Mouse (Mus musculus): ENCODE data around the gene Dicer1. TPM values are rescaled to one million over a fixed set of nuclear protein-coding genes. Genes with fewer than 3 reads are reported as not detected.

The Dicer1 gene
- polyA plus RNA-seq (2015; fragmentation: Nextera tagmentation; extraction: Ambion mirVana): 12.5 and 13.4 TPM in 2 replicates

DNA sequence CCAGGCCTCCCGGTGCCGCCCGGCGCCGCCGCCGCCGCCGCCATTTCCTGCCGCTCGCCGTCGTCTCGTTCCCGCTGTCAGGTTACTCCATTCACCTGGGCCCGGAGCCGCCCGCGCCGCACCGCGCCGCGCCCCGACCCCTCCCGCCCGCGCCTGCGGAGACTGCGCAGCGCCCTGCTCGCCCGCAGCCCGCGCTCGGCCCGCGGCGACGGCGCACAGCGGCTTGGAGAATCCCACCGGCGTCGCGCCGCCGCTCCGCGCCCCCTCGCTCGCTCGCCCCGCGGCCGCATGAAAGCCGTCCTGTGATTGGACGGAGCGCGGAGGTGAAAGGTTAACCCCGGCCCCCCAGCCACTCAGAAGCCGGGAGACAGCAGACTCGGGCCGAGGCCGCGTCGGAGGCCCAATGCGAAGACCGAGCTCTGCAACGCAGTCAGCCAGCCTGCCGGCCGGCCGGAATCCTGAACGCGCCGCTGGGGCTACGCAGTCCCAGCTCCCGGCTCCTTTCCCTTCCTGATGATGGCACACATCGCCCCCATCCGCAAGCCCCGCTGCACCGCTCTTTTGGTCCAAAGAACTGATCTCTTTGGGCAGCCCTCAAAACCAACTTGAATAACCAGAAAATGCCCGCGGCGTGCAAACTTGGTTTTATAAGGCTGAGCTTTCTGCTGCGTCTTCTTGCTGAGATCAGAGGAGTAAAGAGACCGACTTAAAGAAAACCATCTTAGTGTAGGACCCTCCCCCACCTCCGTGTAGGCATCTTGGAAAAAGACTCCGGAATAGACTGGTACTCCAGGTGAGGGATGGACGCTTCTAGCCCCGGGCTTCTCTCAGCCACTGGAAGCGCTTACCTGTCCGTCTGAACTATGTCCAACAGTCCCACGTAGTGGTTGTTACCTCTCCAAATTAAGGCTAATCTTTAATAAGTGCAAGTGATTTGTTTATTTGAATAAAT lies at the start of gene Dicer1:
Dicer1 (minus strand) TSS at position 139 of the 952 bp plus-strand sequence.
- peak within 1 kb of the TSS; percentile 71 for H3K4me3 ChIP-seq (replicated peaks; ENCODE audit: low read length)
- ATAC-seq (ENCODE audit: insufficient read depth, low FRiP score): peak; percentile 97
- peaks cover 27% of the 10 kb centered on the region for H3K4me1 ChIP-seq (ENCODE audit: control insufficient read depth, insufficient read depth, low read length)
- no peaks in the 10 kb centered on the region for H3K9me3 ChIP-seq (replicated peaks; ENCODE audit: control insufficient read depth, low read length)
- H3K36me3 ChIP-seq (ENCODE audit: control insufficient read depth, insufficient read depth, low read length): no peaks in the 10 kb centered on the region
- peak within 1 kb of the TSS; percentile 97 for H3K9ac ChIP-seq (ENCODE audit: low read length)
- peak within 1 kb of the TSS; percentile 96 for H3K27ac ChIP-seq (ENCODE audit: low read length)
- no peaks in the 10 kb centered on the region for H3K27me3 ChIP-seq (ENCODE audit: control insufficient read depth, insufficient read depth, low read length)
- H3K4me2 ChIP-seq (ENCODE audit: low read depth, low read length): peak within 1 kb of the TSS; percentile 96
- under 1% methylated on average over 80 of the region's 94 CpGs for WGBS

DNA sequence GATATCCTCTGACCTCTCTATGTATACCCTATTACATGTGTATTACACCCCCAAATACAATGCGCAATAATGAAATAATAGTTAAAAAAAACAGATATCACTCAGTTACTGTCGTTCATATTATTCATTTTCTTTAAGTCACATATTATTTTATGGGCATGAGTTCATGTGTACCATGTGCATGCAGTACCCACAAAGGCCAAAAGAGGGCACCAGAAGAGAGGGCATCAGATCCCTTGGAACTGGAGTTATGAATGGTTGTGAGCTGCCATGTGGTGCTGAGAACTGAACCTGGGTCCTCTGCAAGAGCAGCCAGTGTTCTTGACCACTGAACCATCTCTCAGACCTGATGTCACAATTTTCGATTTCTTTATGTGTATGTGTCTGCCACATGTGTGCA lies 47.6 kb upstream of the Dicer1 start:
- Histone ChIP-seq H3K4me3 (replicated peaks; ENCODE audit: low read length) (no peak overlapping the region), H3K4me2 (ENCODE audit: low read depth, low read length) (no peak overlapping the region), H3K36me3 (ENCODE audit: control insufficient read depth, insufficient read depth, low read length) (peaks cover 7% of the 10 kb centered on the region), H3K9me3 (replicated peaks; ENCODE audit: control insufficient read depth, low read length) (peaks cover 17% of the 10 kb centered on the region), H3K27me3 (ENCODE audit: control insufficient read depth, insufficient read depth, low read length) (no peaks in the 10 kb centered on the region), H3K27ac (ENCODE audit: low read length) (no peak overlapping the region), H3K9ac (ENCODE audit: low read length) (no peak overlapping the region), H3K4me1 (ENCODE audit: control insufficient read depth, insufficient read depth, low read length) (no peaks in the 10 kb centered on the region)
- ATAC-seq (ENCODE audit: insufficient read depth, low FRiP score): no peak
- WGBS: 91% methylated on average over 3 of the region's 3 CpGs

DNA sequence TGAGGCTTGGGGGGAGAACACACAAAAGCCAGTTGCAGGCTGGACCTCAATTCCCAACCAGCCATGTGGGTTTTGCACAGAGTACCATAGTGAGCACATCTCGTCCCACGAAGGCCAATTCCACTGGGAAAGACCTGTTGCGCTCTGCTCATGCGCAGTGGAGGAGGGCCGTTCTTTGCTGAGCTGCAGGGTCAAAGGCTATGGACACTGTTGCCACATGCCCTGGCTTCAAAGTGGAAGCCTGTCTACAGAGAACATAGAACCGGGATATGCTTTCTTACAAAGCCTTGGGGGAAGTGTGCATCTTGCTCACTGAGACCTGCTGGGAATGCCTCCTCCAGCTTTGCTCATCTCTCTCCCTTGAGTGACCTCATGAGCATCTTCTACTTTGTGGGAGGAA lies 46.2 kb upstream of the Dicer1 start:
- 91% methylated on average over 6 of the region's 6 CpGs for WGBS
- H3K9me3 ChIP-seq (replicated peaks; ENCODE audit: control insufficient read depth, low read length): peaks cover 17% of the 10 kb centered on the region
- H3K4me2 ChIP-seq (ENCODE audit: low read depth, low read length): no peak overlapping the region

DNA sequence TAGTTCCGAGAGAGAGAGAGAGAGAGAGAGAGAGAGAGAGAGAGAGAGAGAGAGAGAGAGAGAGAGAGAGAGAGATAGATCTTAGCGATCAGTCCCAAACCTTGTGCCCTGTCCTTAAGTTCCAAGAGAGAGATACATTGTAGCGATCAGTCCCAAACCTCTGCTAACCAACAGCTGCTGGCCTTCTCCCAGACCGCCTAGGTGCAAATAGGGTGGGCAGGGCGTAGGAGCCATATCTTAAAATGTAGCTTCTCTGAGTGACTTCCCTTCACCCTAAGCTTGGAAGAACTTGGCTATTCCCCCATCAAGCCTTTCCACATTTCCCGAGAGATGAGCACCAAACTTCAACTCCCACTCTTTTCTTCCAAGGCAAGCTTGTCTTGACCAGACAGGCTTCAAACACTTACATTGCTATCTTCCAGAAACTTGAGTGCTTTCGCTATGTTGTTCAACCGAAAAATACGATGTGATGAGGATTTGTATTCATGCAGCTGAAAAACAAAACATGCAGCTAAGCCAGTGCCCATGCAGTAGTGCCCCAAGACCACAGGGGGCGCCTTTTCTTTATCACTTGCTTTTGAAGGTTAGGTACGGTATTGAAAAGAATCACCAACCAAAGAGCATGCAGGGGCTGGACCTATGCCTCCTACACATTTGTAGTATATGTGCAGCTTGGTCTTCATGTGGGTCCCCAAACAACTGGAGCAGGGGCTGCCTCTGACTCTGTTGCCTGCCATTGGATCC lies 45.1 kb upstream of the Dicer1 start:
- H3K9ac ChIP-seq (ENCODE audit: low read length): no peak overlapping the region
- no peak overlapping the region for H3K4me2 ChIP-seq (ENCODE audit: low read depth, low read length)
- peaks cover 7% of the 10 kb centered on the region for H3K36me3 ChIP-seq (ENCODE audit: control insufficient read depth, insufficient read depth, low read length)
- 84% methylated on average over 11 of the region's 11 CpGs for WGBS
- H3K9me3 ChIP-seq (replicated peaks; ENCODE audit: control insufficient read depth, low read length): peaks cover 17% of the 10 kb centered on the region
- no peak overlapping the region for H3K4me3 ChIP-seq (replicated peaks; ENCODE audit: low read length)
- H3K27ac ChIP-seq (ENCODE audit: low read length): no peak overlapping the region
- no peaks in the 10 kb centered on the region for H3K27me3 ChIP-seq (ENCODE audit: control insufficient read depth, insufficient read depth, low read length)
- no peaks in the 10 kb centered on the region for H3K4me1 ChIP-seq (ENCODE audit: control insufficient read depth, insufficient read depth, low read length)
- no peak for ATAC-seq (ENCODE audit: insufficient read depth, low FRiP score)

More for the DNA sequence above, 46.2 kb upstream of the Dicer1 start:
- Histone ChIP-seq H3K36me3 (ENCODE audit: control insufficient read depth, insufficient read depth, low read length) (peaks cover 7% of the 10 kb centered on the region), H3K4me3 (replicated peaks; ENCODE audit: low read length) (no peak overlapping the region), H3K9ac (ENCODE audit: low read length) (no peak overlapping the region), H3K27me3 (ENCODE audit: control insufficient read depth, insufficient read depth, low read length) (no peaks in the 10 kb centered on the region), H3K4me1 (ENCODE audit: control insufficient read depth, insufficient read depth, low read length) (no peaks in the 10 kb centered on the region), H3K27ac (ENCODE audit: low read length) (no peak overlapping the region)
- ATAC-seq (ENCODE audit: insufficient read depth, low FRiP score): no peak

DNA sequence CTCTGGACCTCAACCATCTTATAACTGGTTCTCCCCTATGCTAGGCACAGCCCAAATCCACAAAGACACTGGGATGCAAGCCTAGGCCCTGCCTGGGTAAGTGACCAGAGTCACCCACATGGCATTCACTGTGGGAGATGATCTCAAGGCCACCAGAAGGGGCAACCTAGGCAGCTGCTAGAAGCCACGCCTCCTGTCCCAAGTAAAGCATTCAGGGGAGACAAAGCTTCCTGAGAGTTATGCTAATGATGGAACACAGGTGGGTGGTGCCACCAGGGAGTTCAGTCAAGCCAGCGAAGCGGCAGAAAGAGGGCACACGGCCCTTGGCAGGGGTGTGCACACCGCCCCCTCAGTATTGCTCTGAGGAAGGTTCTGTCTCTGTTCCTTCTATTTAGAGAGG lies 43.2 kb upstream of the Dicer1 start:
- Histone ChIP-seq H3K4me2 (ENCODE audit: low read depth, low read length) (no peak overlapping the region), H3K9me3 (replicated peaks; ENCODE audit: control insufficient read depth, low read length) (peaks cover 17% of the 10 kb centered on the region), H3K9ac (ENCODE audit: low read length) (no peak overlapping the region), H3K4me1 (ENCODE audit: control insufficient read depth, insufficient read depth, low read length) (no peaks in the 10 kb centered on the region), H3K27me3 (ENCODE audit: control insufficient read depth, insufficient read depth, low read length) (no peaks in the 10 kb centered on the region), H3K27ac (ENCODE audit: low read length) (no peak overlapping the region), H3K36me3 (ENCODE audit: control insufficient read depth, insufficient read depth, low read length) (peaks cover 7% of the 10 kb centered on the region), H3K4me3 (replicated peaks; ENCODE audit: low read length) (no peak overlapping the region)
- 65% methylated on average over 5 of the region's 5 CpGs for WGBS
- no peak for ATAC-seq (ENCODE audit: insufficient read depth, low FRiP score)

DNA sequence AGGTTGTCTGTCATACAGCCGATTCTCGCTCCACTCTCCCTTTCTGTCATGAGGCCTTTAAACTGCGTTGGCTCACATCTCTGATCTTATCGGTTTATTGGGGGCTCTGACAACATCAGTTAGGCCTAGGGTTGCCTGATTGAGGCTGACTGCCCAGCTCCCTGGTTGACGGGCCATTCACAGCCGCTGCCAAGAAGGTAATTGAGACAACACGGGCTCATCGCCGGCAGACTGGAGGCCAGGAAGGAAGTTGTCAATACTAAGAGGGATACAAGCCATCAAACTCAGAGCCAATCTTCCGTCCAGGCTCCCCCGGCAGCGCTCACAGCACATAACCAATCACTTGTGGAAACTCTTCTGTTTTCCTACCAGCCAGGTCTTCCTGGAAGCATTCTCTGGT lies 41.7 kb upstream of the Dicer1 start:
- H3K9me3 ChIP-seq (replicated peaks; ENCODE audit: control insufficient read depth, low read length): peaks cover 5% of the 10 kb centered on the region; the same call in 1 of the 2 replicates
- no peak overlapping the region for H3K4me2 ChIP-seq (ENCODE audit: low read depth, low read length)
- 63% methylated on average over 12 of the region's 12 CpGs for WGBS
- H3K9ac ChIP-seq (ENCODE audit: low read length): no peak overlapping the region
- no peak overlapping the region for H3K4me3 ChIP-seq (replicated peaks; ENCODE audit: low read length)
- no peaks in the 10 kb centered on the region for H3K27me3 ChIP-seq (ENCODE audit: control insufficient read depth, insufficient read depth, low read length)
- no peak for ATAC-seq (ENCODE audit: insufficient read depth, low FRiP score)
- no peaks in the 10 kb centered on the region for H3K4me1 ChIP-seq (ENCODE audit: control insufficient read depth, insufficient read depth, low read length)
- H3K36me3 ChIP-seq (ENCODE audit: control insufficient read depth, insufficient read depth, low read length): no peaks in the 10 kb centered on the region; the same call in 1 of the 2 replicates
- no peak overlapping the region for H3K27ac ChIP-seq (ENCODE audit: low read length)

DNA sequence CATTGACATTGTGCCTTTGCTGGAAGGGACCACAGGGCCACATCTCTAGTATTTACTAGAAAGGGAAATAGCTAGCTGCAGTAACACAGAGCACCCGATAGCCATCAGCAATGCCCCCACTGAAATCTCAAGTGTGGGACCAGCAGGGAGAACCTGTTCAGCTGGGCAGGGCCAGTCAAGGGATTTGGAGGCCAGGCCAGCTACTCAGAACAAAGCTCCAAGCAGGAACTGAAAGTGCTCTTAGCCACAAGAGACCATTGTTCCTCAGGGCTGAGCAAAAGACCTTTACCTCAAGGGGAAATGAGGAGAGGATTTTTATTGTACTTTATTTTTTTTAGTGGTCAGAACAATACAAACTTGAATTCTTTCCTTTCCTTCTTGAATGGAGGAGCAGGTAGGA lies 25.9 kb upstream of the Dicer1 start:
- Histone ChIP-seq H3K27me3 (ENCODE audit: control insufficient read depth, insufficient read depth, low read length) (no peaks in the 10 kb centered on the region), H3K9me3 (replicated peaks; ENCODE audit: control insufficient read depth, low read length) (no peaks in the 10 kb centered on the region), H3K27ac (ENCODE audit: low read length) (peak overlapping the region; percentile 30; the same call in 1 of the 2 replicates), H3K36me3 (ENCODE audit: control insufficient read depth, insufficient read depth, low read length) (0 out of 2 replicates have a peak, but pooled peaks cover 4% of the 10 kb centered on the region), H3K4me1 (ENCODE audit: control insufficient read depth, insufficient read depth, low read length) (no peaks in the 10 kb centered on the region), H3K4me3 (replicated peaks; ENCODE audit: low read length) (no peak overlapping the region), H3K9ac (ENCODE audit: low read length) (no peak overlapping the region), H3K4me2 (ENCODE audit: low read depth, low read length) (no peak overlapping the region)
- peak; percentile 54; the same call in 1 of the 2 replicates for ATAC-seq (ENCODE audit: insufficient read depth, low FRiP score)
- 73% methylated on average over 1 of the region's 1 CpGs for WGBS

DNA sequence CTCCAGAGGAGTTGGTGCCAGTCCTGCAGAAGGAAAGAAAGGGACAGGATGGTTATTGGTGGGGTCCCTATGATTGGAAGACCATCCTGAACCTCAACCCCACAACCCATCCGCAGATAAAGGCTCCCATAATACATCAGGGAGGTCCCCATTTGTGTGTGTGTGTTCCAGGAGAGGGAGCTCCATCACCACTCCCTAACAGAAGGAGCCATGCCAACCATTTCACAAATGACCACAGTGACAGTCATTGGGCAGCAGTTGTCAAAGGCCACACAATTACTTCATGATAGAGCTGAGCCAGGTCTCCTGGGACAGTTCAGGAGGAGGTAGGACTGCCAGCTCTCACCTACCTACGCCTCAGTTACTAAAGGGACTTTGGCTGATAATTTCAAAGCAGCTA lies 20.2 kb upstream of the Dicer1 start:
- Histone ChIP-seq H3K4me3 (replicated peaks; ENCODE audit: low read length) (no peak overlapping the region), H3K27ac (ENCODE audit: low read length) (no peak overlapping the region), H3K9ac (ENCODE audit: low read length) (no peak overlapping the region), H3K4me2 (ENCODE audit: low read depth, low read length) (no peak overlapping the region), H3K27me3 (ENCODE audit: control insufficient read depth, insufficient read depth, low read length) (no peaks in the 10 kb centered on the region), H3K9me3 (replicated peaks; ENCODE audit: control insufficient read depth, low read length) (no peaks in the 10 kb centered on the region), H3K4me1 (ENCODE audit: control insufficient read depth, insufficient read depth, low read length) (no peaks in the 10 kb centered on the region), H3K36me3 (ENCODE audit: control insufficient read depth, insufficient read depth, low read length) (no peaks in the 10 kb centered on the region)
- ATAC-seq (ENCODE audit: insufficient read depth, low FRiP score): peak; percentile 35; the same call in 1 of the 2 replicates
- WGBS: 78% methylated on average over 2 of the region's 2 CpGs
